Mouse (Mus musculus) brain, embryonic 14.5 days (tissue): ENCODE measurements around the gene Flrt1.

Experiments
- CTCF ChIP-seq: fragments of 200-500 bp; IDR thresholded peaks from 2 replicates; pipeline ENCODE4 v1.5.1; 2012; ENCODE audit warnings: inconsistent platforms, mild to moderate bottlenecking, moderate library complexity, borderline replicate concordance; ENCODE audit not compliant: insufficient read depth, insufficient read length; ENCODE audit errors: extremely low read depth
- POLR2A ChIP-seq: fragments of 200-500 bp; IDR thresholded peaks from 2 replicates; pipeline ENCODE4 v1.6.1; 2012; ENCODE audit warnings: mild to moderate bottlenecking, inconsistent platforms, borderline replicate concordance; ENCODE audit not compliant: poor library complexity, insufficient read depth, insufficient read length, severe bottlenecking; ENCODE audit errors: extremely low read depth

DNA sequence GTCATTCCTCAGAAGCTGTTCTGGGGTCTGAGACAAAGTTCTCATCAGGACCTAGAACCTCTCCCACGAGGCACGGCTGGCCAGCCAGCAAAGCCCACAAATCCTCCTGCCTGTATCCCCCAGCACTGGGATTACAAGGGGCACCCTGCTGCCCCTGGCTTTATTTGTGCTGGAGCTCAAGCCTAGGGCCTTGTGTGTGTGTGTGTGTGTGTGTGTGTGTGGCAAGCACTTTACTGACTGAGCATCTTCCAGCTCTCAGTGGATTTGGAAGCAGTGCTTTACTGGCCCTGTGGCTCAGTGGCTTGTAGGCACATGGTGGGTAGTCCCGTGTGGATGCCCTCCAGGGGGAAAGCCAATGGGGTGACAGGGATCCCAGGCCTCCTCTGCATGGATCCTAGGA, 7.1 kb upstream of the Flrt1 start:
- TF ChIP-seq CTCF: no peak
- no peak for TF ChIP-seq POLR2A
